Mouse (Mus musculus): Measurements from ENCODE around the gene Lypd4.

DNA sequence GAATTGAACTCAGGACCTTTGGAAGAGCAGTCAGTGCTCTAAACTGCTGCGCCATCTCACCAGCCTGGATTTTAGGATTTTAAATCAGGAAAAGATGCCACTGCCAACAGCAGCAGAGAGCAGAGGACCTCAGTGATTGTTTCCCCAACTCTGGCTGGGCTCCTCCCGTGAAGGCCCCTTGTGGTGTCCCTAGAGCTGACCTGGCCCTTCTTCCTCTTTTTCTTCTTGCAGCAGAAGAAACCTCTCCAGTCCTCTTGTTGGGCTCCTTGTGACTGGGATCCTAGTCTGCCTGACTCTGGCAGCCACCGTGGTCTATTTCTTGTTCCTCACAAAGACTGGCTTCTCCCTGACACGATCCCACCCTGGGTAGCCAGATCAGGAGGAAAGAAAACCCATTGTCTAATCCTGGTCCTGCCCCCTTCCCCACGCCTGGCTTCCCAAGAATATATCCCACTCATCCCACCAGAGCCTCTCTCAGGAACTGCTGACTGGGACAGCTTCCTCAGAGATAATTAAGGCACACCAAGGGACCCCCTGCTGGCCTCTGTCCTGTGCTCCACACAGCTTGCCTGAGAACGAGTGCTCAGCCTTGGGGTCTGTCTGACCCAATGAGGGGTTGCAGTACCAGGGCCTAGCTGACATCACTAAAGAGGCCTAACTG, 13.2 kb downstream of the Lypd4 start:
- no peak for TF ChIP-seq POLR2A (IDR thresholded peaks at IDR 0.05; ENCODE audit: low read depth, low read length)
- TF ChIP-seq CTCF (IDR thresholded peaks at IDR 0.05; ENCODE audit: extremely low read depth, insufficient read depth, insufficient read length, insufficient replicate concordance), result no peak
